Mouse (Mus musculus): ENCODE results near the gene Map3k5.

GRCm38 (mm10) chr10:20157021-20157726 lies 222.9 kb downstream of the Map3k5 start:
- TF ChIP-seq GATA1 (IDR thresholded peaks at IDR 0.05; ENCODE audit: low read length) = no peak
- TF ChIP-seq TAL1 (IDR thresholded peaks at IDR 0.05; ENCODE audit: low read length) = no peak
